Mouse (Mus musculus) MEL (cell line): Measurements from ENCODE around the gene Tbxa2r.

ENCODE experiments used
- CHD2 ChIP-seq: IDR thresholded peaks from 2 replicates; pipeline ENCODE4 v1.6.1; 2011; ENCODE audit warnings: low read length, improper control_type of control experiment
- CTCF ChIP-seq, 3 experiments: IDR thresholded peaks in 2 of 3; conservative IDR thresholded peaks in 1 of 3; 2 replicates each; pipeline ENCODE4 v1.5.1; 2011 to 2012; ENCODE audit warnings: low read length in 3 of 3, low read depth in 2 of 3, mild to moderate bottlenecking in 2 of 3, improper control_type of control experiment in 1 of 3, inconsistent platforms in 1 of 3, mixed read lengths in 1 of 3, moderate library complexity in 1 of 3; ENCODE audit not compliant: control insufficient read depth in 1 of 3, insufficient read depth in 1 of 3, poor library complexity in 1 of 3, severe bottlenecking in 1 of 3
- ELF1 ChIP-seq: IDR thresholded peaks from 2 replicates; pipeline ENCODE4 v1.6.1; 2014; ENCODE audit warnings: low read depth, mild to moderate bottlenecking, inconsistent platforms, low read length, improper control_type of control experiment, moderate library complexity
- EP300 ChIP-seq, 2 experiments: IDR thresholded peaks; 2 replicates each; pipeline ENCODE4 v1.6.1; 2011; ENCODE audit warnings: improper control_type of control experiment in 2 of 2, low read length in 2 of 2, low read depth in 1 of 2, mild to moderate bottlenecking in 1 of 2
- GABPA ChIP-seq: IDR thresholded peaks from 2 replicates; pipeline ENCODE4 v1.6.1; 2012; ENCODE audit warnings: low read depth, mild to moderate bottlenecking, inconsistent platforms, low read length, improper control_type of control experiment, moderate library complexity
- GATA1 ChIP-seq: IDR thresholded peaks from 2 replicates; pipeline ENCODE4 v1.6.1; 2011; ENCODE audit warnings: low read depth, low read length, improper control_type of control experiment
- KAT2A ChIP-seq: conservative IDR thresholded peaks from 2 replicates; pipeline ENCODE4 v1.6.1; 2012; ENCODE audit warnings: low read depth, low read length, improper control_type of control experiment, inconsistent platforms
- MAZ ChIP-seq: IDR thresholded peaks from 2 replicates; pipeline ENCODE4 v1.6.1; 2012; ENCODE audit warnings: low read depth, mild to moderate bottlenecking, inconsistent platforms, low read length, improper control_type of control experiment
- MXI1 ChIP-seq: IDR thresholded peaks from 2 replicates; pipeline ENCODE4 v1.6.1; 2011; ENCODE audit warnings: mild to moderate bottlenecking, low read depth, low read length, improper control_type of control experiment
- MYC ChIP-seq: IDR thresholded peaks from 2 replicates; pipeline ENCODE4 v1.6.1; 2011; ENCODE audit warnings: low read depth, mild to moderate bottlenecking, low read length, improper control_type of control experiment, moderate library complexity
- POLR2A ChIP-seq, 2 experiments: IDR thresholded peaks; 2 replicates each; pipeline ENCODE4 v1.6.1; 2011 to 2012; ENCODE audit warnings: low read length in 2 of 2, mild to moderate bottlenecking in 2 of 2, control low read depth in 1 of 2, improper control_type of control experiment in 1 of 2, low read depth in 1 of 2, moderate library complexity in 1 of 2; ENCODE audit not compliant: control insufficient read depth in 1 of 2, insufficient read depth in 1 of 2, poor library complexity in 1 of 2
- USF1 ChIP-seq: IDR thresholded peaks from 2 replicates; pipeline ENCODE4 v1.6.1; 2014; ENCODE audit warnings: low read depth, mild to moderate bottlenecking, inconsistent platforms, low read length, improper control_type of control experiment, moderate library complexity
- USF2 ChIP-seq, 2 experiments: IDR thresholded peaks; 2 replicates each; pipeline ENCODE4 v1.6.1; 2011 to 2012; ENCODE audit warnings: improper control_type of control experiment in 2 of 2, low read length in 2 of 2, borderline replicate concordance in 1 of 2, inconsistent platforms in 1 of 2, low read depth in 1 of 2, mild to moderate bottlenecking in 1 of 2; ENCODE audit not compliant: insufficient read depth in 1 of 2
- ZNF384 ChIP-seq: IDR thresholded peaks from 2 replicates; pipeline ENCODE4 v1.6.1; 2012; ENCODE audit warnings: low read depth, mild to moderate bottlenecking, inconsistent platforms, low read length, improper control_type of control experiment

DNA sequence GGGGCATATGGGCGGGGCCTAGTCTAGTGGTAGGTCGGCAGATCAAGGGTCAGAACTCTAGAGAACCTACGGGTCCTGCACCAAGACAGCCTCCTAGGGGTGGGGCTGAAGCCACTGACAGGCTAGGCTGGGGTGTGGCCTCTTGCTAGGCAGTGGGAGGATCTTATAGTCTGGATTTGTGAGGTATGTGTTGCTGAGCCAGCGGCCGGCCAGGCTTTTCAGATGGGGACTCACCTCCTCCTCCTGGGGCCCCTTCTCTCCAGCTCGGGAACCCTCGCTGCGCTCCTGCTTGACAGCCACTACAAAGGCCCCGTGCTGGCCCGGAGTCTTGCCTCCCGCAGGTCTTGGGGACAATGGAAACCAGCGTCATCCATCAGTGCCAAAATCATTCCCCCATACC lies 20.6 kb downstream of the Tbxa2r start:
- TF ChIP-seq USF1 = no peak
- no peak; a peak in 1 of 4 replicates for TF ChIP-seq POLR2A (IDR thresholded peaks at IDR 0.05; ENCODE audit: control insufficient read depth in 1 of 2, insufficient read depth in 1 of 2, low read depth in 1 of 2, low read length in 2 of 2, poor library complexity in 1 of 2)
- no peak for TF ChIP-seq MAZ
- no peak for TF ChIP-seq CTCF (IDR thresholded peaks at IDR 0.05 in 2 of 3, conservative IDR thresholded peaks at IDR 0.05 in 1 of 3; ENCODE audit: control insufficient read depth in 1 of 3, insufficient read depth in 1 of 3, low read depth in 2 of 3, low read length in 3 of 3, poor library complexity in 1 of 3, severe bottlenecking in 1 of 3)
- TF ChIP-seq USF2 (IDR thresholded peaks at IDR 0.05; ENCODE audit: borderline replicate concordance in 1 of 2, insufficient read depth in 1 of 2, low read depth in 1 of 2, low read length in 2 of 2) = no peak
- no peak for TF ChIP-seq ELF1
- TF ChIP-seq ZNF384 = no peak
- no peak for TF ChIP-seq MYC
- TF ChIP-seq GABPA = no peak
- no peak for TF ChIP-seq MXI1
- no peak for TF ChIP-seq GATA1
- no peak for TF ChIP-seq EP300 (IDR thresholded peaks at IDR 0.05; ENCODE audit: low read depth in 1 of 2, low read length in 2 of 2)
- TF ChIP-seq CHD2 = no peak
- TF ChIP-seq KAT2A = no peak
